Mouse (Mus musculus) testis, adult 2 months (tissue): ENCODE results near the gene AU040320.

Experiments
- CTCF ChIP-seq: fragments of 200-500 bp; IDR thresholded peaks from 2 replicates; pipeline ENCODE4 v1.5.1; 2012; ENCODE audit warnings: low read depth, mild to moderate bottlenecking, inconsistent platforms, low read length, moderate library complexity; ENCODE audit not compliant: control insufficient read depth, insufficient read depth, insufficient replicate concordance
- POLR2A ChIP-seq: fragments of 200-500 bp; IDR thresholded peaks from 2 replicates; pipeline ENCODE4 v1.6.1; 2012; ENCODE audit warnings: low read depth, mild to moderate bottlenecking, inconsistent platforms, low read length, moderate library complexity; ENCODE audit not compliant: control insufficient read depth

DNA sequence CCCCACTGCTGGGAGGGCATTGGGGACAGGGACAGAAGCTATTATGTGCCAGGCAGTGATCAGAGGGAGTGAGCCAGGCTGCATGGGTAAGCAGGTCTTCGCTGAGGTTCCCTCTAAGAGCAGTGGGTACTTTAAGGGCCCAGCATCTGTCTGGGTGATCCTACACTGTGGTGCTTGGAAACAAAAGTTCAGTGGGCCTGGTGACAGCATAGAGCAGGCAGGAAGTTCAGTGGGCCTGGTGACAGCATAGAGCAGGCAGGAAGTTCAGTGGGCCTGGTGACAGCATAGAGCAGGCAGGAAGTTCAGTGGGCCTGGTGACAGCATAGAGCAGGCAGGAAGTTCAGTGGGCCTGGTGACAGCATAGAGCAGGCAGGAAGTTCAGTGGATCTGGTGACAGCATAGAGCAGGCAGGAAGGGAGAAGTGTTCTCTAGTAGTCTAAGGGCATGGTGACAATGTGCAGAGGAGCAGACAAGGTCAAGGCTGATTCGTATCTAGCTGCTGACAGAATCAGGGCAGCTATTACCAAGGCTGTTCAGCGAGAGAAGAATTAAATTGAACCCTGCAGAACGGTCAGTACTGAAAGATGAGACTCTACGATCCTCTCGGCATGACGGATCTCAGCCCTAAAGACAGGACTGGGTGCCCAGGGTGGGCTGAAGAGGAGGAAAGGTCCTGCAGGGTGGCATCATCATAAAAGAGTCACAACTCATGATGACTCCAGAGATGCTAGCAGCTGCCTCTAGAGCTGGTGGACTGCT, 96.9 kb downstream of the AU040320 start:
- TF ChIP-seq CTCF (no peak), POLR2A (peak; percentile 36; the same call in 1 of the 2 replicates)
